In the genomic region with DNA sequence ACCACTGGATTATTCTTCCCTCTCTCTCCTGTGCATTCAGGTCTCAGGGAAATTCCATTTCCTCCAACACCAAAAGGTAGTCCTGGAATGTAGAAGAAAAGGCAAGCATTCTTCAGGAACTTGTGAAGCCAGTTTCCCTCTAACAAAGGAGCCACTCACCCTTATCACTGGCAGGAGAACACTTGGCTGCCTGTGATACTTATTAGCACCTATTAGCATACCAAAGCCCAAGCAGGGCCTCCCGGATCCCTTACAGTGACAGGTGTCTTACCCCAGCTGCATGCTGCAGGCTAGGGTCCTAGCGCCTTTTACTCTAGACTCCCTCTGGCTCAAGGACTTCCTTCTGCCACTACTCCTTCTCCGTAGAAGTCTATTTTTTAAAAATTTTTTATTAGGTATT, we compare ENCODE assay signal across 15 mouse cellular contexts. TPM values are rescaled to one million over a fixed set of nuclear protein-coding genes. Genes with fewer than 3 reads are reported as not detected.
A peak's percentile ranks its signal among the peaks of the same experiment; 100 is the strongest.
DNase-seq lines count a peak whose midpoint lies in the region; ATAC-seq and TF ChIP-seq lines count a peak whose summit lies in the region.
"Had no signal": no experiment of that assay in that cellular context is flagged by ENCODE, and none has a peak within 500 bp of the region (broad histone marks: within the 10 kb centered on the region; RNA-seq: fewer than 3 reads in every experiment).

No protein-coding gene starts in this region.

- DNase-seq in forebrain, embryonic 10.5 days (ENCODE audit: extremely low spot score, low spot score) = no peak
- DNase-seq in embryonic facial prominence, embryonic 11.5 days (ENCODE audit: low spot score) = peak; percentile 32
- DNase-seq in frontal cortex, postnatal 14 days (ENCODE audit: low spot score in 2 of 2) = no peak
- DNase-seq in neural tube, embryonic 10.5 days (ENCODE audit: extremely low spot score, low spot score) = no peak
- DNase-seq: adrenal gland, postnatal 36 days; cerebellum, adult 8-10 months; gastrocnemius, postnatal 36 days; right cerebral cortex, postnatal 4 days had no signal

- peak; percentile 61; the same call in 1 of the 2 replicates for ATAC-seq in forebrain, embryonic 16.5 days
- no peak for ATAC-seq in embryonic facial prominence, embryonic 11.5 days (replicated peaks; ENCODE audit: insufficient number of reproducible peaks, low FRiP score, low TSS enrichment, low read depth)
- peak; percentile 92 for ATAC-seq in lung, embryonic 16.5 days (ENCODE audit: low read depth)
- no peak for ATAC-seq in midbrain, embryonic 13.5 days
- ATAC-seq: midbrain, embryonic 15.5 days had no signal

- H3K9ac ChIP-seq in forebrain, embryonic 16.5 days (replicated peaks; ENCODE audit: low read depth, low read length) = no peak overlapping the region
- no peak overlapping the region for H3K9ac ChIP-seq in ES-Bruce4 (ENCODE audit: low read depth, poor library complexity, severe bottlenecking)
- no peak overlapping the region for H3K9ac ChIP-seq in embryonic facial prominence, embryonic 11.5 days (replicated peaks; ENCODE audit: low read length)
- H3K9ac ChIP-seq in lung, embryonic 16.5 days (ENCODE audit: low read length) = no peak overlapping the region
- no peak overlapping the region for H3K9ac ChIP-seq in midbrain, embryonic 13.5 days (replicated peaks)
- H3K9ac ChIP-seq: limb, embryonic 12.5 days; midbrain, embryonic 15.5 days had no signal

- no peak for TF ChIP-seq POLR2A in ES-Bruce4 (IDR thresholded peaks at IDR 0.05; ENCODE audit: insufficient read depth, low read length)

- no peaks in the 10 kb centered on the region for H3K36me3 ChIP-seq in forebrain, embryonic 16.5 days (ENCODE audit: control insufficient read depth, insufficient read depth)
- peaks cover 7% of the 10 kb centered on the region; the same call in 1 of the 2 replicates for H3K36me3 ChIP-seq in forebrain, embryonic 10.5 days (replicated peaks)
- H3K36me3 ChIP-seq in ES-Bruce4 (ENCODE audit: control insufficient read depth, insufficient read depth, low read length, poor library complexity, severe bottlenecking) = 0 out of 2 replicates have a peak, but pooled peaks cover 3% of the 10 kb centered on the region
- H3K36me3 ChIP-seq in embryonic facial prominence, embryonic 11.5 days (replicated peaks; ENCODE audit: control insufficient read depth, insufficient read depth, low read depth, low read length) = no peaks in the 10 kb centered on the region
- H3K36me3 ChIP-seq in lung, embryonic 16.5 days (ENCODE audit: control insufficient read depth, insufficient read depth, low read length) = peaks cover 2% of the 10 kb centered on the region; the same call in 1 of the 2 replicates
- no peaks in the 10 kb centered on the region for H3K36me3 ChIP-seq in midbrain, embryonic 13.5 days
- H3K36me3 ChIP-seq: limb, embryonic 12.5 days; midbrain, embryonic 15.5 days had no signal

- no peak for TF ChIP-seq CTCF in ES-Bruce4 (IDR thresholded peaks at IDR 0.05; ENCODE audit: low read depth, low read length)

- no peak overlapping the region for H3K4me2 ChIP-seq in forebrain, embryonic 16.5 days (ENCODE audit: low read length)
- H3K4me2 ChIP-seq in embryonic facial prominence, embryonic 11.5 days (ENCODE audit: low read depth, low read length) = no peak overlapping the region
- H3K4me2 ChIP-seq in lung, embryonic 16.5 days (ENCODE audit: low read depth, low read length) = no peak overlapping the region
- H3K4me2 ChIP-seq in midbrain, embryonic 13.5 days (replicated peaks) = no peak overlapping the region
- H3K4me2 ChIP-seq: limb, embryonic 12.5 days; midbrain, embryonic 15.5 days had no signal

- H3K27me3 ChIP-seq in forebrain, embryonic 16.5 days (replicated peaks; ENCODE audit: control insufficient read depth, insufficient read depth, low read length) = no peaks in the 10 kb centered on the region
- no peaks in the 10 kb centered on the region for H3K27me3 ChIP-seq in forebrain, embryonic 10.5 days (ENCODE audit: poor library complexity, severe bottlenecking)
- no peaks in the 10 kb centered on the region for H3K27me3 ChIP-seq in ES-Bruce4 (ENCODE audit: control insufficient read depth, insufficient read depth, low read length, poor library complexity, severe bottlenecking)
- H3K27me3 ChIP-seq in embryonic facial prominence, embryonic 11.5 days (ENCODE audit: control insufficient read depth, insufficient read depth, low read length) = no peaks in the 10 kb centered on the region
- no peaks in the 10 kb centered on the region for H3K27me3 ChIP-seq in lung, embryonic 16.5 days (ENCODE audit: control insufficient read depth, insufficient read depth, low read depth, low read length)
- H3K27me3 ChIP-seq in midbrain, embryonic 13.5 days = no peaks in the 10 kb centered on the region
- H3K27me3 ChIP-seq: limb, embryonic 12.5 days; midbrain, embryonic 15.5 days had no signal

- peaks cover 3% of the 10 kb centered on the region; the same call in 1 of the 2 replicates for H3K4me1 ChIP-seq in forebrain, embryonic 16.5 days (replicated peaks; ENCODE audit: control insufficient read depth, insufficient read depth, low read length)
- peaks cover 27% of the 10 kb centered on the region for H3K4me1 ChIP-seq in forebrain, embryonic 10.5 days
- H3K4me1 ChIP-seq in ES-Bruce4 (ENCODE audit: control insufficient read depth, insufficient read depth, low read length) = peaks cover 8% of the 10 kb centered on the region
- H3K4me1 ChIP-seq in embryonic facial prominence, embryonic 11.5 days (ENCODE audit: control insufficient read depth, insufficient read depth, low read length) = no peaks in the 10 kb centered on the region
- peaks cover 38% of the 10 kb centered on the region for H3K4me1 ChIP-seq in lung, embryonic 16.5 days (replicated peaks; ENCODE audit: control insufficient read depth, insufficient read depth, low read length)
- peaks cover 5% of the 10 kb centered on the region for H3K4me1 ChIP-seq in midbrain, embryonic 13.5 days (replicated peaks)
- H3K4me1 ChIP-seq: limb, embryonic 12.5 days; midbrain, embryonic 15.5 days had no signal

- no peak overlapping the region for H3K27ac ChIP-seq in forebrain, embryonic 16.5 days (ENCODE audit: low read length)
- no peak overlapping the region for H3K27ac ChIP-seq in forebrain, embryonic 10.5 days
- H3K27ac ChIP-seq in ES-Bruce4 (ENCODE audit: insufficient read depth, low read length) = peak overlapping the region; percentile 67
- no peak overlapping the region for H3K27ac ChIP-seq in embryonic facial prominence, embryonic 11.5 days (replicated peaks; ENCODE audit: low read depth, low read length)
- peak overlapping the region; percentile 96 for H3K27ac ChIP-seq in lung, embryonic 16.5 days (ENCODE audit: low read length)
- H3K27ac ChIP-seq in midbrain, embryonic 13.5 days = no peak overlapping the region
- H3K27ac ChIP-seq: limb, embryonic 12.5 days; midbrain, embryonic 15.5 days had no signal

- no peak overlapping the region for H3K4me3 ChIP-seq in forebrain, embryonic 16.5 days (replicated peaks; ENCODE audit: low read length)
- H3K4me3 ChIP-seq in forebrain, embryonic 10.5 days = no peak overlapping the region
- no peak overlapping the region for H3K4me3 ChIP-seq in ES-Bruce4 (ENCODE audit: low read depth, low read length)
- H3K4me3 ChIP-seq in embryonic facial prominence, embryonic 11.5 days (ENCODE audit: low read depth, low read length) = no peak overlapping the region
- no peak overlapping the region for H3K4me3 ChIP-seq in lung, embryonic 16.5 days (ENCODE audit: low read length)
- no peak overlapping the region for H3K4me3 ChIP-seq in midbrain, embryonic 13.5 days (replicated peaks)
- H3K4me3 ChIP-seq: limb, embryonic 12.5 days; midbrain, embryonic 15.5 days had no signal

- no peaks in the 10 kb centered on the region for H3K9me3 ChIP-seq in forebrain, embryonic 16.5 days (ENCODE audit: control insufficient read depth, low read length)
- no peaks in the 10 kb centered on the region for H3K9me3 ChIP-seq in forebrain, embryonic 10.5 days
- no peaks in the 10 kb centered on the region for H3K9me3 ChIP-seq in ES-Bruce4 (replicated peaks; ENCODE audit: control insufficient read depth, insufficient read depth, low read length, poor library complexity, severe bottlenecking)
- H3K9me3 ChIP-seq in embryonic facial prominence, embryonic 11.5 days (replicated peaks; ENCODE audit: control insufficient read depth, low read length) = no peaks in the 10 kb centered on the region
- H3K9me3 ChIP-seq in lung, embryonic 16.5 days (ENCODE audit: control insufficient read depth, low read length) = no peaks in the 10 kb centered on the region
- no peaks in the 10 kb centered on the region for H3K9me3 ChIP-seq in midbrain, embryonic 13.5 days
- H3K9me3 ChIP-seq: limb, embryonic 12.5 days; midbrain, embryonic 15.5 days had no signal

- WGBS in forebrain, embryonic 16.5 days = 11% methylated on average over 3 of the region's 3 CpGs
- 35% methylated on average over 3 of the region's 3 CpGs for WGBS in forebrain, embryonic 10.5 days
- WGBS in embryonic facial prominence, embryonic 11.5 days = 46% methylated on average over 3 of the region's 3 CpGs
- 43% methylated on average over 3 of the region's 3 CpGs for WGBS in lung, embryonic 16.5 days
- WGBS in midbrain, embryonic 13.5 days = 17% methylated on average over 3 of the region's 3 CpGs

- peak; percentile 93 for TF ChIP-seq EP300 in ES-Bruce4 (IDR thresholded peaks at IDR 0.05; ENCODE audit: insufficient read depth, low read depth, low read length)

RNA-seq across cellular contexts. Expression of a gene that starts 19.7 kb away (rescaled TPM):
- 13.4 and 15.8 TPM in 2 replicates for polyA plus RNA-seq in forebrain, embryonic 16.5 days (2015; fragmentation: Nextera tagmentation; extraction: Ambion mirVana)
- 24.7 and 26.2 TPM in 2 replicates for polyA plus RNA-seq in forebrain, embryonic 10.5 days (2016; fragmentation: Nextera tagmentation; extraction: Ambion mirVana)
- polyA plus RNA-seq in ES-Bruce4 (2011; ENCODE audit: insufficient read depth, insufficient read length, low read depth, missing spikeins) = 16.8 and 22.0 TPM in 2 replicates
- polyA plus RNA-seq in embryonic facial prominence, embryonic 11.5 days (2014; fragmentation: Nextera tagmentation; extraction: Ambion mirVana) = 30.0 and 30.6 TPM in 2 replicates
- polyA plus RNA-seq in lung, embryonic 16.5 days (2015; fragmentation: Nextera tagmentation; extraction: Ambion mirVana) = 86.3 and 103 TPM in 2 replicates
- 9.9 TPM in 2 replicates for polyA plus RNA-seq in midbrain, embryonic 13.5 days (2015; fragmentation: Nextera tagmentation; extraction: Ambion mirVana)

RNA-seq across cellular contexts. Expression of a gene that starts 30.4 kb away (rescaled TPM):
- not detected in 2 replicates for polyA plus RNA-seq in forebrain, embryonic 16.5 days (2015; fragmentation: Nextera tagmentation; extraction: Ambion mirVana)
- polyA plus RNA-seq in forebrain, embryonic 10.5 days (2016; fragmentation: Nextera tagmentation; extraction: Ambion mirVana) = not detected in 2 replicates
- polyA plus RNA-seq in ES-Bruce4 (2011; ENCODE audit: insufficient read depth, insufficient read length, low read depth, missing spikeins) = 0.25 TPM in 1 of 2 replicates, not detected in the other
- polyA plus RNA-seq in embryonic facial prominence, embryonic 11.5 days (2014; fragmentation: Nextera tagmentation; extraction: Ambion mirVana) = not detected in 2 replicates
- 0.09 and 0.10 TPM in 2 replicates for polyA plus RNA-seq in lung, embryonic 16.5 days (2015; fragmentation: Nextera tagmentation; extraction: Ambion mirVana)
- polyA plus RNA-seq in midbrain, embryonic 13.5 days (2015; fragmentation: Nextera tagmentation; extraction: Ambion mirVana) = 0.07 TPM in 1 of 2 replicates, not detected in the other
- polyA plus RNA-seq: heart, embryonic 16.5 days; limb, embryonic 12.5 days; midbrain, embryonic 15.5 days had no signal

RNA-seq across cellular contexts. Expression of a gene that starts 44.4 kb away (rescaled TPM):
- 69.8 and 70.4 TPM in 2 replicates for polyA plus RNA-seq in forebrain, embryonic 16.5 days (2015; fragmentation: Nextera tagmentation; extraction: Ambion mirVana)
- polyA plus RNA-seq in forebrain, embryonic 10.5 days (2016; fragmentation: Nextera tagmentation; extraction: Ambion mirVana) = 131 and 140 TPM in 2 replicates
- polyA plus RNA-seq in ES-Bruce4 (2011; ENCODE audit: insufficient read depth, insufficient read length, low read depth, missing spikeins) = 55.4 and 65.9 TPM in 2 replicates
- 104 and 106 TPM in 2 replicates for polyA plus RNA-seq in embryonic facial prominence, embryonic 11.5 days (2014; fragmentation: Nextera tagmentation; extraction: Ambion mirVana)
- polyA plus RNA-seq in lung, embryonic 16.5 days (2015; fragmentation: Nextera tagmentation; extraction: Ambion mirVana) = 101 and 110 TPM in 2 replicates
- 74.3 and 76.0 TPM in 2 replicates for polyA plus RNA-seq in midbrain, embryonic 13.5 days (2015; fragmentation: Nextera tagmentation; extraction: Ambion mirVana)

RNA-seq across cellular contexts. Expression of a gene that starts 44.6 kb away (rescaled TPM):
- polyA plus RNA-seq in forebrain, embryonic 16.5 days (2015; fragmentation: Nextera tagmentation; extraction: Ambion mirVana) = 29.3 and 34.4 TPM in 2 replicates
- 34.2 and 35.8 TPM in 2 replicates for polyA plus RNA-seq in forebrain, embryonic 10.5 days (2016; fragmentation: Nextera tagmentation; extraction: Ambion mirVana)
- 15.4 and 17.6 TPM in 2 replicates for polyA plus RNA-seq in ES-Bruce4 (2011; ENCODE audit: insufficient read depth, insufficient read length, low read depth, missing spikeins)
- polyA plus RNA-seq in embryonic facial prominence, embryonic 11.5 days (2014; fragmentation: Nextera tagmentation; extraction: Ambion mirVana) = 22.4 and 26.6 TPM in 2 replicates
- 26.7 and 27.0 TPM in 2 replicates for polyA plus RNA-seq in lung, embryonic 16.5 days (2015; fragmentation: Nextera tagmentation; extraction: Ambion mirVana)
- 31.4 and 32.8 TPM in 2 replicates for polyA plus RNA-seq in midbrain, embryonic 13.5 days (2015; fragmentation: Nextera tagmentation; extraction: Ambion mirVana)

Comparison
In these comparisons a context has a peak if more than half of its experiments do, and no peak if none do; other contexts are left out.
1. ATAC-seq: peak in forebrain, embryonic 16.5 days (single experiment) and lung, embryonic 16.5 days (single experiment); none in embryonic facial prominence, embryonic 11.5 days (single experiment) and midbrain, embryonic 13.5 days (single experiment).
2. H3K27ac ChIP-seq: peak in ES-Bruce4 (single experiment) and lung, embryonic 16.5 days (single experiment); none in forebrain, embryonic 16.5 days (single experiment), forebrain, embryonic 10.5 days (single experiment), embryonic facial prominence, embryonic 11.5 days (single experiment) and midbrain, embryonic 13.5 days (single experiment).